Mouse (Mus musculus) cortical plate, adult 2 months (tissue): Measurements from ENCODE around the gene Dnajc13.

Experiments
- CTCF ChIP-seq: fragments of 200-500 bp; IDR thresholded peaks from 2 replicates; pipeline ENCODE4 v1.5.1; 2011; ENCODE audit warnings: mild to moderate bottlenecking, control low read depth, low read length; ENCODE audit not compliant: insufficient read depth; ENCODE audit errors: extremely low read depth
- POLR2A ChIP-seq: fragments of 200-500 bp; IDR thresholded peaks from 2 replicates; pipeline ENCODE4 v1.6.1; 2011; ENCODE audit warnings: mild to moderate bottlenecking, low read length, control low read depth; ENCODE audit not compliant: insufficient read depth; ENCODE audit errors: extremely low read depth

GRCm38 (mm10) chr9:104157291-104157690 is 105.4 kb downstream of the Dnajc13 start:
- TF ChIP-seq CTCF (no peak), POLR2A (no peak)
